Mouse (Mus musculus) heart, postnatal 0 days (tissue): ENCODE measurements around the gene St3gal3.

Source experiments
- CTCF ChIP-seq: IDR thresholded peaks from 2 replicates; pipeline ENCODE4 v1.5.1; 2016; ENCODE audit warnings: antibody characterized with exemption, control low read depth, low read depth
- EP300 ChIP-seq: IDR thresholded peaks from 2 replicates; pipeline ENCODE4 v1.6.1; 2016; ENCODE audit warnings: antibody characterized with exemption, low read depth

- TF ChIP-seq CTCF = no peak
- no peak for TF ChIP-seq EP300
Measured at GRCm38 (mm10) chr4:117904761-117905160, 230.0 kb downstream of the St3gal3 start.
